Mouse (Mus musculus) bone marrow macrophage, adult 2 months (primary cell): ENCODE results near the gene Pitpnc1.

Experiments
- CTCF ChIP-seq: IDR thresholded peaks from 2 replicates; pipeline ENCODE4 v1.5.1; 2012; ENCODE audit warnings: low read depth, mild to moderate bottlenecking, low read length, moderate library complexity
- POLR2A ChIP-seq: IDR thresholded peaks from 2 replicates; pipeline ENCODE4 v1.6.1; 2012; ENCODE audit warnings: mild to moderate bottlenecking, low read depth, low read length, borderline replicate concordance

DNA sequence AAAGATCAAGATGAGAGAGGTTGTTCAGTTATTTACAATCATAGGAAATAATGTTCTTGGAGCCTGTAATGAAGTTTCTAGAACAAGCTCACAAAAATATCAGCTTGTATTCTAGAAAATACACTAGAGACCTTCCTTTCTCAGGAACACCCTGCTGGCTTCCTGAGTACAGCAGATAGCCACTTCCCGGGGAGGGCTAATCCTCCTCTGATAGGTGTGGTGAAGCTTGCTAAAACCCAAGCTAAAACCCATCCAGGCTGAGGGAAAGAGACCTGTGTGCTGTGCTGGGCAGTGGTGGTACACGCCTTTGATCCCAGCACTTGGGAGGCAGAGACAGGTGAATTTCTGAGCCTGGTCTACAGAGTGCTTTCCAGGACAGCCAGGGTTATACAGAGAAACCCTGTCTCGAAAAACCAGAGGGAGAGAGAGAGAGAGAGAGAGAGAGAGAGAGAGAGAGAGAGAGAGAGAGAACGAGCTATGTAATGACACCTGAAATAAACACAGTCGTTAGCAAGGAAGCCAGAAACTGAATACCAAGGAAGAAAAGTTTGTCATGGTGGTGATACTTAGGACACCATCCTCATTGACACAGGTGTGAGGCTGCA lies 48.6 kb downstream of the Pitpnc1 start:
- no peak for TF ChIP-seq CTCF
- no peak for TF ChIP-seq POLR2A
